Mouse (Mus musculus): ENCODE data around the gene Shank2.

DNA sequence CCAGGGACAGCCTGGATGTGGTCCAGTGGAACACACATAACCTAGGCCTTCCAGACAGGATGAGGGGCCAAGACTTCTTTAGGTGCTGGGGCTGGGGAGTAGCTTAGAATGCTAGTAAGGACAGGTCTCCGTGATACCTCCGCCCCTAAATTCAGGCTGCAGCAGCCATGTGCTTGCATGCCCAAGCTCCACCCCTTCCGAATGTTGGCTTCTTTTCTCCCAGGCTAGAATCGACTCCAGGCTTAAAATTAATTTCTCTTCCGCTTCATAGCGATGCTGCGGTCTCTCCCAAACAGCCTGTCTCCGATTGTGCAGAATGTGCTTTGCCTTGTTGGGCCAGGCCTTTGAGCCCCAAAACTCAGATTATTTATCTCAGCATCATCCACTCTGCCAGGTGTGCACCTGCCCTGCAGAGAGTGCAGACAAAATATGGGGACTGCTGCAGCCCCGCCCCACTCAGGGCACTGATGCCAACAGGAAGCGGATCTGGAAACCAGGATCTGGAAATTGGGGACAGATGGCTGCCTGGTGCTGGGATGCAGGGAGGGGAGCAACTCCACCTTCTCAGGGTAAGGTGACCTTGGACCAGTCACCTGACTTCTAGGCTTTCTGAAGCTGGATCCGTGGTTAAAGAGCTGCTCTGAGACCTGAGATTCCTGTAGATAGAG, 312.8 kb downstream of the Shank2 start:
- TF ChIP-seq CHD2 (IDR thresholded peaks at IDR 0.05; ENCODE audit: low read length): no peak
- no peak for TF ChIP-seq ZNF384 (IDR thresholded peaks at IDR 0.05; ENCODE audit: low read depth, low read length)
